Mouse (Mus musculus) G1E (cell line): ENCODE results near the gene Musk. TPM values are rescaled to one million over a fixed set of nuclear protein-coding genes. Genes with fewer than 3 reads are reported as not detected.

ENCODE experiments used
- ATAC-seq: 2 replicates; pipeline ENCODE4 v1.8.0; 2016; ENCODE audit warnings: mild to moderate bottlenecking; ENCODE audit not compliant: insufficient number of reproducible peaks, poor library complexity, low FRiP score, severe bottlenecking; ENCODE audit errors: extremely low read depth
- DNase-seq: peaks from one replicate; pipeline ENCODE4 v3.0.0; 2012; ENCODE audit warnings: low spot score
- H3K27me3 ChIP-seq: 2 replicates; pipeline ENCODE4 v1.6.1; 2012; ENCODE audit warnings: mild to moderate bottlenecking, low read length, inconsistent platforms; ENCODE audit not compliant: insufficient read depth
- H3K36me3 ChIP-seq: replicated peaks from 2 replicates; pipeline ENCODE3; 2012; ENCODE audit warnings: mild to moderate bottlenecking, inconsistent platforms
- H3K4me1 ChIP-seq: 2 replicates; pipeline ENCODE4 v1.6.1; 2012; ENCODE audit warnings: low read depth, low read length, inconsistent platforms, mixed read lengths; ENCODE audit not compliant: insufficient read depth
- H3K4me3 ChIP-seq: 2 replicates; pipeline ENCODE4 v1.5.1; 2012; ENCODE audit warnings: low read depth, mild to moderate bottlenecking, inconsistent platforms, low read length, moderate library complexity, mixed read lengths
- H3K9me3 ChIP-seq: replicated peaks from 2 replicates; pipeline ENCODE4 v1.6.1; 2012; ENCODE audit warnings: inconsistent platforms
- CTCF ChIP-seq: IDR thresholded peaks from 2 replicates; pipeline ENCODE4 v1.5.1; 2012; ENCODE audit warnings: low read depth, low read length, inconsistent platforms, mixed read lengths
- GATA1 ChIP-seq: IDR thresholded peaks from 2 replicates; pipeline ENCODE4 v1.6.1; 2012; ENCODE audit warnings: borderline replicate concordance, low read length, inconsistent platforms, mixed read lengths
- GATA2 ChIP-seq: IDR thresholded peaks from 2 replicates; pipeline ENCODE4 v1.6.1; 2012; ENCODE audit warnings: low read depth, low read length, inconsistent platforms, borderline replicate concordance
- POLR2AphosphoS5 ChIP-seq: IDR thresholded peaks from 2 replicates; pipeline ENCODE4 v1.6.1; 2012; ENCODE audit warnings: low read depth, low read length, inconsistent platforms; ENCODE audit not compliant: insufficient replicate concordance
- TAL1 ChIP-seq: conservative IDR thresholded peaks from 2 replicates; pipeline ENCODE4 v1.6.1; 2012; ENCODE audit warnings: low read depth, low read length, inconsistent platforms, mixed read lengths
- polyA plus RNA-seq: library from polyadenylated mRNA; stranded (reverse); fragments of >175 nt; gene quantifications from 2 replicates; pipeline ENCODE4 v1.2.3, GENCODE M21; 2012
- total RNA-seq, 2 experiments: library from RNA; stranded (forward) in 1 of 2; stranded (reverse) in 1 of 2; fragments of 200-1000 nt in 1 of 2; fragments of >200 nt in 1 of 2; fragmentation: Nextera tagmentation in 1 of 2; gene quantifications; 2 replicates each; pipeline ENCODE4 v1.2.3; 2014 to 2017

Gene Musk
- total and polyA plus RNA-seq, 3 experiments, result not detected

GRCm38 (mm10) chr4:58280121-58280520 lies 5.6 kb upstream of the Musk start:
- no peak for ATAC-seq
- TF ChIP-seq GATA2 (no peak), GATA1 (no peak), CTCF (no peak), TAL1 (no peak), POLR2AphosphoS5 (no peak)
- DNase-seq, result no peak

GRCm38 (mm10) chr4:58286368-58287090 lies 769 bp downstream of the Musk start:
- peaks cover 31% of the 10 kb centered on the region for H3K9me3 ChIP-seq
- no peak overlapping the region for H3K4me3 ChIP-seq
- no peaks in the 10 kb centered on the region for H3K27me3 ChIP-seq
- H3K4me1 ChIP-seq, result no peaks in the 10 kb centered on the region
- ATAC-seq (no peak), DNase-seq (no peak)
- H3K36me3 ChIP-seq, result no peaks in the 10 kb centered on the region
- TF ChIP-seq GATA2 (no peak), TAL1 (no peak), POLR2AphosphoS5 (no peak), GATA1 (no peak), CTCF (no peak)

More at GRCm38 (mm10) chr4:58280121-58280520, 5.6 kb upstream of the Musk start:
- H3K4me3 ChIP-seq, result no peak overlapping the region
- no peaks in the 10 kb centered on the region for H3K4me1 ChIP-seq
- H3K27me3 ChIP-seq, result no peaks in the 10 kb centered on the region
- H3K9me3 ChIP-seq, result peaks cover 22% of the 10 kb centered on the region
- no peaks in the 10 kb centered on the region for H3K36me3 ChIP-seq

- H3K9me3 ChIP-seq, result peaks cover 32% of the 10 kb centered on the region
- ATAC-seq, result no peak
- TF ChIP-seq GATA1 (no peak), TAL1 (no peak), POLR2AphosphoS5 (no peak), CTCF (no peak), GATA2 (no peak)
- H3K4me3 ChIP-seq, result no peak overlapping the region
- no peaks in the 10 kb centered on the region for H3K27me3 ChIP-seq
- DNase-seq, result no peak
- no peaks in the 10 kb centered on the region for H3K4me1 ChIP-seq
- H3K36me3 ChIP-seq, result no peaks in the 10 kb centered on the region
Observed at GRCm38 (mm10) chr4:58288753-58289152, 3.0 kb downstream of the Musk start.

- DNase-seq (no peak), ATAC-seq (no peak)
- H3K4me1 ChIP-seq, result no peaks in the 10 kb centered on the region
- H3K9me3 ChIP-seq, result peaks cover 28% of the 10 kb centered on the region
- no peaks in the 10 kb centered on the region for H3K36me3 ChIP-seq
- no peaks in the 10 kb centered on the region for H3K27me3 ChIP-seq
- H3K4me3 ChIP-seq, result no peak overlapping the region
- TF ChIP-seq GATA1 (no peak), POLR2AphosphoS5 (no peak), CTCF (no peak), TAL1 (no peak), GATA2 (no peak)
Observed at GRCm38 (mm10) chr4:58291828-58292227, 6.1 kb downstream of the Musk start.

- ATAC-seq (no peak), DNase-seq (no peak)
- H3K36me3 ChIP-seq, result no peaks in the 10 kb centered on the region
- H3K9me3 ChIP-seq, result peaks cover 34% of the 10 kb centered on the region
- TF ChIP-seq CTCF (no peak), TAL1 (no peak), GATA2 (no peak), GATA1 (no peak), POLR2AphosphoS5 (no peak)
- H3K4me3 ChIP-seq, result no peak overlapping the region
- H3K27me3 ChIP-seq, result no peaks in the 10 kb centered on the region
- no peaks in the 10 kb centered on the region for H3K4me1 ChIP-seq
Observed at GRCm38 (mm10) chr4:58293099-58293498, 7.3 kb downstream of the Musk start.

- Histone ChIP-seq H3K27me3 (no peaks in the 10 kb centered on the region), H3K9me3 (peaks cover 25% of the 10 kb centered on the region), H3K36me3 (no peaks in the 10 kb centered on the region), H3K4me3 (no peak overlapping the region), H3K4me1 (no peaks in the 10 kb centered on the region)
- ATAC-seq, result no peak
- TF ChIP-seq POLR2AphosphoS5, result no peak
- TF ChIP-seq GATA2, result no peak
- no peak for TF ChIP-seq CTCF
- no peak for TF ChIP-seq GATA1
- no peak for TF ChIP-seq TAL1
- DNase-seq, result no peak
Observed at GRCm38 (mm10) chr4:58303862-58304261, 18.1 kb downstream of the Musk start.
